Mouse (Mus musculus): ENCODE measurements around the gene Chsy1.

DNA sequence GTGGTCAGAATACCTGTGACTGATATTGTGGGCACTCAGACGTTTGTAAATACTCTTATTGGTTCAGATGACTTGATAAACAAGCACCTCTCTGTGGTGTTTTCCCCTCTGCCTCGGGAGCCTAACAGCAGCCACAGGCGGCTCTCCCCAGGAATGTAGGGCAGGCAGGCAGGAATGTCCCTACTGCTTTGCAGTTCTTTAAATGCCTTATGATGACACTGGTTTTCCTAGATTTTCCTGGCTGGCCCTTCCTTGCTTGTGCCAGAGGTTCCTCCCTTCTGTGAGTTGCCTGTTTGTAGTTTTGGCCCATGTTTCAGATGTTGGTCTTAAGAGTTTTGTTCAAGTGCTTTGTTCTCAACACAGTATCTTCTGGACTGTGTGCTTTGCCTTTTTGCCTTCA, 19.5 kb downstream of the Chsy1 start:
- no peak for TF ChIP-seq POLR2A (IDR thresholded peaks at IDR 0.05; ENCODE audit: insufficient read length, low read depth)
- no peak for TF ChIP-seq TCF12 (IDR thresholded peaks at IDR 0.05; ENCODE audit: insufficient read depth, poor library complexity, severe bottlenecking)
- no peak for TF ChIP-seq MYOD1 (IDR thresholded peaks at IDR 0.05; ENCODE audit: control insufficient read depth in 1 of 3, insufficient read length in 2 of 3, low read depth in 2 of 3)
- no peak for TF ChIP-seq MYOG (IDR thresholded peaks at IDR 0.05; ENCODE audit: control insufficient read depth in 1 of 3, insufficient read depth in 1 of 3, insufficient read length in 2 of 3, low read depth in 2 of 3)
- no peak for TF ChIP-seq USF1 (IDR thresholded peaks at IDR 0.05; ENCODE audit: low read depth)
- TF ChIP-seq POLR2AphosphoS2 (IDR thresholded peaks at IDR 0.05; ENCODE audit: insufficient read length, low read depth) = no peak
- TF ChIP-seq E2F4 (IDR thresholded peaks at IDR 0.05; ENCODE audit: insufficient read depth) = no peak
- TF ChIP-seq REST (IDR thresholded peaks at IDR 0.05; ENCODE audit: insufficient read depth, insufficient read length) = no peak
- TF ChIP-seq TCF3 (IDR thresholded peaks at IDR 0.05; ENCODE audit: insufficient read length, low read depth) = no peak
- TF ChIP-seq MAX (IDR thresholded peaks at IDR 0.05; ENCODE audit: low read depth) = no peak
- no peak for TF ChIP-seq CEBPB (IDR thresholded peaks at IDR 0.05; ENCODE audit: insufficient read depth, poor library complexity, severe bottlenecking)

Data from myocyte (in vitro differentiated cells).